17 mouse cellular contexts compared by ENCODE assay signal in genomic region chr5:22482567-22482966, GRCm38 (mm10).
"Had no signal": no experiment of that assay in that cellular context is flagged by ENCODE, and none has a peak within 500 bp of the region (broad histone marks: within the 10 kb centered on the region; RNA-seq: fewer than 3 reads in every experiment).

No protein-coding gene starts in this region.

- H3K4me1 ChIP-seq: lung, embryonic 15.5 days; midbrain, embryonic 12.5 days; neural tube, embryonic 12.5 days; stomach, embryonic 15.5 days had no signal

- H3K36me3 ChIP-seq: lung, embryonic 15.5 days had no signal

- H3K27ac ChIP-seq: lung, embryonic 15.5 days; macrophage; midbrain, embryonic 12.5 days; neural tube, embryonic 12.5 days; stomach, embryonic 15.5 days; stomach, postnatal 0 days had no signal

- H3K27me3 ChIP-seq: lung, embryonic 15.5 days; megakaryocyte, embryonic 14.5 days; midbrain, embryonic 12.5 days; neural tube, embryonic 12.5 days; stomach, embryonic 15.5 days had no signal

- H3K4me2 ChIP-seq: lung, embryonic 15.5 days; midbrain, embryonic 12.5 days; neural tube, embryonic 12.5 days; stomach, embryonic 15.5 days had no signal

- ATAC-seq: lung, postnatal 0 days; midbrain, embryonic 16.5 days had no signal

- DNase-seq: lung, adult 2 months; lung, postnatal 14 days; lung, postnatal 36 days; midbrain, embryonic 14.5 days; right cerebral cortex, postnatal 14 days; thymus, adult 2 months; thymus, postnatal 25 days; thymus, postnatal 4 days had no signal

- H3K4me3 ChIP-seq: lung, embryonic 15.5 days; megakaryocyte, embryonic 14.5 days; midbrain, embryonic 12.5 days; neural tube, embryonic 12.5 days; stomach, embryonic 15.5 days had no signal

- H3K9ac ChIP-seq: lung, embryonic 15.5 days; midbrain, embryonic 12.5 days; neural tube, embryonic 12.5 days; stomach, embryonic 15.5 days had no signal

- H3K9me3 ChIP-seq: lung, embryonic 15.5 days; megakaryocyte, embryonic 14.5 days; midbrain, embryonic 12.5 days; neural tube, embryonic 12.5 days; stomach, embryonic 15.5 days had no signal
